Mouse (Mus musculus) midbrain, postnatal 0 days (tissue): ENCODE results near the gene Hpcal1. TPM values are rescaled to one million over a fixed set of nuclear protein-coding genes. Genes with fewer than 3 reads are reported as not detected.
"Not testable (repeated sequence)": the region's sequence is repeated elsewhere in the genome, so short reads cannot be mapped to it uniquely, and the experiment has no call there.

Experiments
- ATAC-seq: fragments of 200-750 bp; cut with Nextera tagmentation; 2 replicates; pipeline ENCODE4 v1.8.0; 2017; ENCODE audit warnings: moderate number of reproducible peaks, mild to moderate bottlenecking, moderate TSS enrichment, moderate library complexity; ENCODE audit not compliant: low FRiP score
- DNase-seq: peaks from one replicate; pipeline ENCODE4 v3.0.0-alpha.2; 2015; ENCODE audit warnings: low spot score
- H3K27ac ChIP-seq: fragments of 300-500 bp; sonication (generic); 2 replicates; pipeline ENCODE4 v1.5.1; 2014; ENCODE audit warnings: low read depth, mild to moderate bottlenecking, low read length, mixed read lengths
- H3K27me3 ChIP-seq: fragments of 300-500 bp; sonication (generic); 2 replicates; pipeline ENCODE4 v1.6.1; 2014; ENCODE audit warnings: low read length, control low read depth, mixed read lengths; ENCODE audit not compliant: insufficient read depth
- H3K36me3 ChIP-seq: fragments of 300-500 bp; sonication (generic); 2 replicates; pipeline ENCODE4 v1.6.1; 2014; ENCODE audit warnings: low read length, control low read depth, mixed read lengths; ENCODE audit not compliant: insufficient read depth
- H3K4me1 ChIP-seq: fragments of 300-500 bp; sonication (generic); 2 replicates; pipeline ENCODE4 v1.6.1; 2014; ENCODE audit warnings: mild to moderate bottlenecking, control low read depth, antibody characterized with exemption, low read length, mixed read lengths; ENCODE audit not compliant: insufficient read depth
- H3K4me2 ChIP-seq: fragments of 300-500 bp; sonication (generic); 2 replicates; pipeline ENCODE4 v1.6.1; 2014; ENCODE audit warnings: low read depth, mild to moderate bottlenecking, low read length, mixed read lengths; ENCODE audit not compliant: poor library complexity, severe bottlenecking
- H3K4me3 ChIP-seq: fragments of 300-500 bp; sonication (generic); 2 replicates; pipeline ENCODE4 v1.5.1; 2014; ENCODE audit warnings: low read depth, mild to moderate bottlenecking, low read length, moderate library complexity
- H3K9ac ChIP-seq: fragments of 300-500 bp; sonication (generic); replicated peaks from 2 replicates; pipeline ENCODE4 v1.6.1; 2014; ENCODE audit warnings: mild to moderate bottlenecking, low read length, moderate library complexity, mixed read lengths; ENCODE audit not compliant: poor library complexity, severe bottlenecking
- H3K9me3 ChIP-seq: fragments of 300-500 bp; sonication (generic); 2 replicates; pipeline ENCODE4 v1.6.1; 2016; ENCODE audit warnings: low read length, control low read depth
- CTCF ChIP-seq: IDR thresholded peaks from 2 replicates; pipeline ENCODE4 v1.5.1; 2016; ENCODE audit warnings: antibody characterized with exemption, mild to moderate bottlenecking
- WGBS: fragments of 180-500 bp; shearing (Covaris S2); extraction: QIAGEN DNeasy Blood & Tissue Kit; methylation state at CpG from one replicate; pipeline ENCODE4 v1.1.7; 2014; 5-methylcytosine and 5-hydroxymethylcytosine counted together
- polyA plus RNA-seq: library from polyadenylated mRNA; unstranded; fragments of >200 nt; fragmentation: Nextera tagmentation; extraction: Ambion mirVana; gene quantifications from 2 replicates; pipeline ENCODE4 v1.2.1, GENCODE M21; 2015
- total RNA-seq: library from RNA; depleted of rRNA; stranded (reverse); fragments of >200 nt; gene quantifications from 2 replicates; pipeline ENCODE4 v1.2.3, GENCODE M21; 2014

Gene Hpcal1
- total and polyA plus RNA-seq, 2 experiments from 2014 or later, result 94.0 to 139 TPM

DNA sequence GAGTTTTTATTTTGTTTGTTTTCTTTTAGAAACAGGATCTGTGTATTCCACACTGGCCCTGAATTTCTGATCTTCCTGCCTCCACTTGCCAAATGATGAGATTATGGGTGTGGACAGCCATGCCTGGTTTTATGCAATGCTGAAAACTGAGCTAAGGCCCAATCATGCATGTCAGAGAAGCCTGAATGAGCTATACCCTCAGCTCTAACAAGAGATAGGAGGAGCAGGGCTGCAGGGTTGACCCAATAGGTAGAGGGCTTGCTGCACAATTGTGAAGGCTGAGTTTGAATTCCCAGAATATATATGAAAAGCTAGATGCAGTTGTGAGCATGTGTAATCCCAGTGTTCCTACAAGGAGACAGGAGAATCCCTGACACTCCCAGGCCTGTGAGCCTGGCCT lies 72.4 kb downstream of the Hpcal1 start:
- TF ChIP-seq CTCF, result no peak
- DNase-seq, result no peak
- no peaks in the 10 kb centered on the region for H3K27me3 ChIP-seq
- no peak for ATAC-seq
- H3K9me3 ChIP-seq, result no peaks in the 10 kb centered on the region
- no peak overlapping the region for H3K9ac ChIP-seq
- H3K4me1 ChIP-seq, result no peaks in the 10 kb centered on the region
- no peaks in the 10 kb centered on the region for H3K36me3 ChIP-seq
- H3K27ac ChIP-seq, result no peak overlapping the region
- H3K4me3 ChIP-seq, result no peak overlapping the region
- H3K4me2 ChIP-seq, result no peak overlapping the region

DNA sequence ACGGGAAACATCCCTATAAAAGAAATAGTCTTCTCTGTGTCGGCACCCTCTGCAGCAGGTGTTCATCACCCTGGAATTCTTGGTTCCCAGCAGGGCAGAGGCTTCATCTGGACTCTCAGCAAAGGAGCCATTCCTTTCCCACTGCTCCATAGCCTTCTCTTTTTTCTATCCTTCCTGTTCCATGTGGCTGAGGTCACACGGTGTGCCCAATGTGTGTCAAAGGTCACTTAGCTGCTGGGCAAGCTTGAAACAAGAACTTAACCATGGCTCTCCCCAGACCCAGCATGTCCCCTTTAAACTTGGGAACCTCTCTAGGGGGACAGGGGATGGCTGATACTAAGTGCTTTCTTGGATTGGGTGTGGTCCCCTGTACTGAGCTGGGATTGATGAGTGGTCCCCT lies 73.3 kb downstream of the Hpcal1 start:
- ATAC-seq (no peak), DNase-seq (no peak)
- TF ChIP-seq CTCF, result no peak
- no peaks in the 10 kb centered on the region for H3K9me3 ChIP-seq
- no peaks in the 10 kb centered on the region for H3K27me3 ChIP-seq
- H3K4me1 ChIP-seq, result no peaks in the 10 kb centered on the region
- no peaks in the 10 kb centered on the region for H3K36me3 ChIP-seq
- no peak overlapping the region for H3K4me3 ChIP-seq
- 84% methylated on average over 3 of the region's 3 CpGs for WGBS
- no peak overlapping the region for H3K27ac ChIP-seq
- H3K9ac ChIP-seq, result no peak overlapping the region
- no peak overlapping the region for H3K4me2 ChIP-seq

DNA sequence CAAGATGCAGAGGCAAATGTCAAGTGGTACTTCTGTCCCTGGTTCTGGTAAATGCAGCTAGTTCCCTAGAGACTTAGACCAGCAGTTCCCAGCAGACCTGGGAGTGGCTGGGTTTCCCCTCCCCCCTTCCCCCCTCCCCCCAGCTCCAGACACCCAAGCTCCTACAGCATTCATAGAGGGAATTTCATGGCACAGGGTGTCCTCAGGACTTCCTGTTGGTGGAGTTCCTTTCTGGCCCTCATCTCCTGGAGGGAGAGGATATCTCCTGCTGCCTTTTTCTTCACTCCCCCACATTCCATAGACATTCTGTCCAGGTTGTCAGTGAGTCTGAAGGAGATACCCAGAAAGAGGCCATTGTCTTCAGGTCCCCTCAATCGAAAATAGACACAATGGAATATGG lies 76.9 kb downstream of the Hpcal1 start:
- not testable (repeated sequence) for H3K9ac ChIP-seq, DNase-seq
- 73% methylated on average over 1 of the region's 1 CpGs for WGBS

DNA sequence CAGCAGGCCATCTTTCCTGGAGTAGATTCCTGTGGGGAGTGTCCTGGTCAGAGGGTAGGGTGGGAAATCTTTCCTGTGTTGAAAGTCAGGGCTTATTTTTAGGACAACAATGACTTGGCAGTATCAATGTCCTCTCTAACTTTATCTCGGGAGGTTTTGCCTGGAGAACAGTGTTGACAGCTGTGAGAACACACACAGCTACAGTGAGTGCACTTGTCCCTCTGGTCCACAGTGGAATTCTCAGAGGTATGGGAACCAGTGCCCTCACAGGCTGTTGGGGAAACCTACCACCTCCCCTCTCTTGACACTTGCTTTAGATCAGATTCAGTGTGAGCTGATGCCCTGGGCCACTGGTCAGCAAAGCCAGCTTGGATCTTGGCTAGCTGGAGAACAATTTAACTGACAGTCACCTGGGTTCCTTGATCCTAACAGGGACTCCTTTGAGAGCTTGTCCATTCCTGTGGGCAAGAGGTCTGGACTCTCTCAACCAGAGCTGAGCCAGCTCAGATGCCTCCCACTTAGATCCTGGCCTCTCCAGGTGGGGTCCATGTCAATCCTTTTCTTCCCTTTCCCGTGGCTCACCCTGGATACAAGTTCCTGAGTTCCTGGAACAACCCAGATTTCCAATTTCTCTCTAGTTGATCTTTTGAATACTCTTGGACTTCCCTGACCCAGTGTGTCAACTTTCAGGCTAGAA lies 79.0 kb downstream of the Hpcal1 start:
- no peak for DNase-seq
- 78% methylated on average over 2 of the region's 2 CpGs for WGBS
- no peak for ATAC-seq
- Histone ChIP-seq H3K9ac (no peak overlapping the region), H3K27ac (no peak overlapping the region), H3K4me3 (no peak overlapping the region), H3K9me3 (no peaks in the 10 kb centered on the region), H3K4me1 (no peaks in the 10 kb centered on the region), H3K27me3 (no peaks in the 10 kb centered on the region), H3K4me2 (no peak overlapping the region), H3K36me3 (no peaks in the 10 kb centered on the region)
- no peak for TF ChIP-seq CTCF

More for the DNA sequence above, 76.9 kb downstream of the Hpcal1 start:
- H3K9me3 ChIP-seq, H3K27ac ChIP-seq, H3K4me2 ChIP-seq, H3K36me3 ChIP-seq, H3K4me3 ChIP-seq, ATAC-seq, H3K27me3 ChIP-seq, H3K4me1 ChIP-seq: not testable (repeated sequence)

DNA sequence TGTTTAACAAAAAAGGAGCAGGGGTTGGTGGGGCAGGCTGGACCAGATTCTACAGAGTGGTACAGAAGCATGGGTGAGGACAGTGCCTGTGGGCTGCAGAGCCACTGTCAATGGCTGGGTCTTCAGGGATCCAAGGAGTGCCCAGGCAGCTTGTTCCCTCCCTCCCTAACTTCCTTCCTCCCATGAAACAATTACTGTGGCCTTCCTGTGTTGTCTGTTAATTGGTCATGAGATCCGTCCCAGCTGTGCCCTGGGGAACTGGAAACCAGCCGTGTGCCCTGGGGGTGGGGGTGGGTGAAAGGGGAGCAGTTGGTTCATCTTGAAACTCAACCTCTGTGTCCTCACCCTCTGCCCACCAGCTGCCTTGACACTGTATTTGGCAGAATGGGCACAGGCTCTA lies 79.9 kb downstream of the Hpcal1 start:
- Histone ChIP-seq H3K9me3 (no peaks in the 10 kb centered on the region), H3K4me2 (no peak overlapping the region), H3K27me3 (no peaks in the 10 kb centered on the region), H3K4me1 (no peaks in the 10 kb centered on the region), H3K9ac (no peak overlapping the region), H3K36me3 (no peaks in the 10 kb centered on the region), H3K4me3 (no peak overlapping the region), H3K27ac (no peak overlapping the region)
- 69% methylated on average over 2 of the region's 2 CpGs for WGBS
- DNase-seq (no peak), ATAC-seq (no peak)
- no peak for TF ChIP-seq CTCF

DNA sequence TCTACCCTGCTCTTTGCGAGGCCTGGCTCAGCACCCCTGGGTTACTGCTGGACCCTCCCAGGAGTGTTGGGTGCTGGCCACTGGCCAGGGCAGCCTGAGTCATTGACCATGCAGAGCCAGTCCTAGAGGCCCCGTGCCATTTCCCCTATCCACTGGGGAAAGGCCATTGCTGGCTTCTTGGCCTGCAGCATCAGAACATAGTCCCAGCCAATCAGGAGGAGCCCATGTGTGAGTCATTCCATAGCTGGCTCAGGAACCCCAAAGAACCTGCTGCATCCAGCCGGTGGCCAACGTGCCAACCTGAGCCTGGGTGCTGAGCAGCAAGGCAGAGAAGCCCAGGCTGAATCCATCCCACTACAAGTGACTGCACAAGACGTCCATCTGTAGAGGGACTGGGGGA lies 83.1 kb downstream of the Hpcal1 start:
- 87% methylated on average over 5 of the region's 5 CpGs for WGBS
- not testable (repeated sequence) for ATAC-seq

DNA sequence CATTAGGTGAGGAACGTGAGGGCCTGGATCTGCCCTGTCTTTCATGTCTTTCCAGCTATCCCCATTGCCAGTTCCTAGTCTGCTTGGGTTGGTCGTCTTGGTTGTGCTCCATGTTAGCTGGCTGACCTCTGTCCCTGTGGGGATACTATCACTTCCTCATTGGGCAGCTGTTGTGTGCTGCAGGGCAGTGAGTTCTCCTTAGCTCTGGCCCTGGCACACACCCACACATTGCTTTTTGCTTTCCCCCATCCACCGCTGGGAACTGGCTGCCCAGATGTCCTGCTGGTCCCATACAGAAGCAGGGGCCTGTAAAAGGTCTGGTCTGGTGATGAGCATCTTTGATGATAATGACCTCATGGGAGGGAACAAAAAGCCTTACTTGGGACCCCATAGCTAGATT lies 84.2 kb downstream of the Hpcal1 start:
- not testable (repeated sequence) for H3K4me2 ChIP-seq, H3K4me3 ChIP-seq, H3K27ac ChIP-seq, H3K9ac ChIP-seq, H3K36me3 ChIP-seq, ATAC-seq, H3K4me1 ChIP-seq, H3K9me3 ChIP-seq, DNase-seq, H3K27me3 ChIP-seq
- WGBS, result 69% methylated on average over 3 of the region's 3 CpGs

More for the DNA sequence above, 83.1 kb downstream of the Hpcal1 start:
- not testable (repeated sequence) for H3K4me2 ChIP-seq, H3K4me3 ChIP-seq, H3K9me3 ChIP-seq, H3K9ac ChIP-seq, H3K36me3 ChIP-seq, H3K4me1 ChIP-seq, H3K27me3 ChIP-seq, H3K27ac ChIP-seq, DNase-seq
